Mouse (Mus musculus): ENCODE data around the gene Ankrd52. TPM values are rescaled to one million over a fixed set of nuclear protein-coding genes. Genes with fewer than 3 reads are reported as not detected.

The Ankrd52 gene
- total and polyA plus RNA-seq, 3 experiments = 4.3 to 51.0 (median 15.3) TPM

DNA sequence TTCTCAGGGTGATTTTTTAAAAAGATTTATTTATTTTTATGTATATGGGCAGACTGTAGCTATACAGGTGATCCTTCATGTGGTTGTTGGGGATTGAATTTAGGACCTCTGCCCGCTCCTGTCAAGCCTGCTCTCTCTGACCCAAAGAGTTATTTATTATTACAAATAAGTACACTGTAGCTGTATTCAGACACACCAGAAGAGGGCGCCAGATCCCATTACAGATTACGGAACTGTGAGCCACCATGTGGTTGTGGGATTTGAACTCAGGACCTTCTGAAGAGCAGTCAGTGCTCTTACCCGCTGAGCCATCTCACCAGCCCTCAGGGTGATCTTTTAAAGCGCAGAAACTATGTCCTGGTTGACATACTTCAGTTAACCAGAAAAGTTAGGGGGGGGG is 4.8 kb upstream of the Ankrd52 start:
- Histone ChIP-seq H3K27ac (ENCODE audit: insufficient read depth, low read depth) (no peak overlapping the region), H3K27me3 (replicated peaks) (no peaks in the 10 kb centered on the region)
- in situ Hi-C loops (cut with MboI; ENCODE audit: low pct_ligation_motif_present, low pct_unique_long_range_greater_than_20kb, low sequenced_read_pairs) = no loop called here

GRCm38 (mm10) chr10:128372989-128373748 is 3.7 kb upstream of the Ankrd52 start:
- dilution Hi-C loops (cut with MboI; ENCODE audit: extremely low pct_ligation_motif_present, extremely low pct_unique_long_range_greater_than_20kb, low sequenced_read_pairs) = no loop called here
- H3K9ac ChIP-seq (ENCODE audit: insufficient read depth, low read depth) = no peak overlapping the region
- DNase-seq (ENCODE audit: extremely low read depth) = no peak

More for the DNA sequence above, 4.8 kb upstream of the Ankrd52 start:
- Histone ChIP-seq H3K79me2 (replicated peaks; ENCODE audit: control insufficient read depth, extremely low read depth, insufficient read depth, poor library complexity, severe bottlenecking) (peaks cover 1% of the 10 kb centered on the region; the same call in 1 of the 2 replicates), H3K9me3 (replicated peaks; ENCODE audit: low read length) (no peaks in the 10 kb centered on the region), H3K4me2 (ENCODE audit: insufficient read depth, low read depth, poor library complexity, severe bottlenecking) (no peak overlapping the region), H3K4me3 (replicated peaks in 1 of 3; ENCODE audit: low read depth in 2 of 3, low read length in 2 of 3, poor library complexity in 1 of 3) (no peak overlapping the region), H3K4me1 (ENCODE audit: control insufficient read depth in 1 of 2, insufficient read depth in 2 of 2) (peaks cover 3 to 28% of the 10 kb centered on the region in 2 experiments; a peak in 3 of 4 replicates), H3K36me3 (replicated peaks in 1 of 2; ENCODE audit: control insufficient read depth in 1 of 2, insufficient read depth in 1 of 2, low read length in 1 of 2) (no peaks in the 10 kb centered on the region), H3K9ac (ENCODE audit: insufficient read depth, low read depth) (no peak overlapping the region)
- dilution Hi-C loops (cut with MboI; ENCODE audit: extremely low pct_ligation_motif_present, extremely low pct_unique_long_range_greater_than_20kb, low sequenced_read_pairs) = no loop called here
- DNase-seq (ENCODE audit: extremely low read depth) = no peak
- 0 out of 2 replicates have a peak, but pooled peaks have one; percentile 32 for TF ChIP-seq TBP (conservative IDR thresholded peaks at IDR 0.05; ENCODE audit: low read depth, low read length)
- TF ChIP-seq EP300 (IDR thresholded peaks at IDR 0.05; ENCODE audit: low read length) = no peak
- peak; percentile 24 to 51; a peak in 3 of 4 replicates for TF ChIP-seq CTCF (conservative IDR thresholded peaks at IDR 0.05 in 1 of 2, IDR thresholded peaks at IDR 0.05 in 1 of 2; ENCODE audit: low read depth in 2 of 2, low read length in 2 of 2)

DNA sequence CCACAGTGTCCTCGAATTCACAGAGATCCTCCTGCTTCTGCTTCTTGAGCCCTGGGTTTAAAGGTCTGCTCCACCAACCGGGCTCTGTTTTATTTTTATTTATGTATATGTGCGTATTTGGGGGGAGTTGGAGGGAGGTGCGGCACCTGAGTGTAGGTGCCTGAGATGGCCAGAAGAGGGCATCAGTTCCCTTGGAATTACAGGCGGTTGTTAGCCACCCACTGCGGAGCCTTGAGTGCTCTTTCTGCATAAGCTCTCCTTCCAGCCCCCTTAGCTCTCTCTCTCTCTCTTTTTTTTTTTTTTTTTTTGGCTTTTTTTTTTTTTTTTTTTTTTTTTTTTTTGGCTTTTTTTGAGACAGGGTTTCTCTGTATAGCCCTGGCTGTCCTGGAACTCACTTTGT is 2.5 kb upstream of the Ankrd52 start:
- TF ChIP-seq CTCF (conservative IDR thresholded peaks at IDR 0.05 in 1 of 2, IDR thresholded peaks at IDR 0.05 in 1 of 2; ENCODE audit: low read depth in 2 of 2, low read length in 2 of 2) = peak in 1 of 2 experiments; percentile 35; a peak in 2 of 4 replicates
- no peak for TF ChIP-seq NRF1 (IDR thresholded peaks at IDR 0.05; ENCODE audit: low read depth, low read length)
- no peak overlapping the region for H3K4me2 ChIP-seq (ENCODE audit: insufficient read depth, low read depth, poor library complexity, severe bottlenecking)
- H3K9me3 ChIP-seq (replicated peaks; ENCODE audit: low read length) = no peaks in the 10 kb centered on the region
- H3K27ac ChIP-seq (ENCODE audit: insufficient read depth, low read depth) = no peak overlapping the region
- peaks cover 4 to 14% of the 10 kb centered on the region in 2 experiments for H3K36me3 ChIP-seq (replicated peaks in 1 of 2; ENCODE audit: control insufficient read depth in 1 of 2, insufficient read depth in 1 of 2, low read length in 1 of 2)
- H3K4me1 ChIP-seq (ENCODE audit: control insufficient read depth in 1 of 2, insufficient read depth in 2 of 2) = peaks cover 14 to 33% of the 10 kb centered on the region in 2 experiments
- H3K27me3 ChIP-seq (replicated peaks) = no peaks in the 10 kb centered on the region
- peak; percentile 35 for DNase-seq (ENCODE audit: extremely low read depth)
- H3K4me3 ChIP-seq (replicated peaks in 1 of 3; ENCODE audit: low read depth in 2 of 3, low read length in 2 of 3, poor library complexity in 1 of 3) = no peak overlapping the region
- peaks cover 22% of the 10 kb centered on the region for H3K79me2 ChIP-seq (replicated peaks; ENCODE audit: control insufficient read depth, extremely low read depth, insufficient read depth, poor library complexity, severe bottlenecking)
- in situ Hi-C loops (cut with MboI; ENCODE audit: low pct_ligation_motif_present, low pct_unique_long_range_greater_than_20kb, low sequenced_read_pairs) (no loop called here), dilution Hi-C loops (cut with MboI; ENCODE audit: extremely low pct_ligation_motif_present, extremely low pct_unique_long_range_greater_than_20kb, low sequenced_read_pairs) (no loop called here)
- no peak overlapping the region for H3K9ac ChIP-seq (ENCODE audit: insufficient read depth, low read depth)

More at GRCm38 (mm10) chr10:128372989-128373748, 3.7 kb upstream of the Ankrd52 start:
- no peaks in the 10 kb centered on the region for H3K27me3 ChIP-seq (replicated peaks)
- H3K79me2 ChIP-seq (replicated peaks; ENCODE audit: control insufficient read depth, extremely low read depth, insufficient read depth, poor library complexity, severe bottlenecking) = peaks cover 11% of the 10 kb centered on the region
- in situ Hi-C loops (cut with MboI; ENCODE audit: low pct_ligation_motif_present, low pct_unique_long_range_greater_than_20kb, low sequenced_read_pairs) = no loop called here
- peaks cover 0 to 2% of the 10 kb centered on the region in 2 experiments for H3K36me3 ChIP-seq (replicated peaks in 1 of 2; ENCODE audit: control insufficient read depth in 1 of 2, insufficient read depth in 1 of 2, low read length in 1 of 2)
- no peak overlapping the region for H3K4me3 ChIP-seq (replicated peaks in 1 of 3; ENCODE audit: low read depth in 2 of 3, low read length in 2 of 3, poor library complexity in 1 of 3)
- no peak overlapping the region for H3K4me2 ChIP-seq (ENCODE audit: insufficient read depth, low read depth, poor library complexity, severe bottlenecking)
- TF ChIP-seq GABPA (IDR thresholded peaks at IDR 0.05; ENCODE audit: insufficient replicate concordance, low read depth, low read length) (no peak), JUN (IDR thresholded peaks at IDR 0.05; ENCODE audit: insufficient read depth, low read depth, low read length) (no peak), JUND (conservative IDR thresholded peaks at IDR 0.05; ENCODE audit: low read depth, low read length) (no peak), NRF1 (IDR thresholded peaks at IDR 0.05; ENCODE audit: low read depth, low read length) (no peak), E2F4 (IDR thresholded peaks at IDR 0.05; ENCODE audit: insufficient replicate concordance, low read depth, low read length) (no peak), KAT2A (IDR thresholded peaks at IDR 0.05; ENCODE audit: insufficient replicate concordance, low read length) (no peak), SIN3A (IDR thresholded peaks at IDR 0.05; ENCODE audit: low read length) (no peak), TBP (conservative IDR thresholded peaks at IDR 0.05; ENCODE audit: low read depth, low read length) (no peak), MAZ (IDR thresholded peaks at IDR 0.05; ENCODE audit: low read depth, low read length) (no peak), USF2 (conservative IDR thresholded peaks at IDR 0.05; ENCODE audit: low read depth, low read length) (no peak), EP300 (IDR thresholded peaks at IDR 0.05; ENCODE audit: low read length) (no peak), RAD21 (IDR thresholded peaks at IDR 0.05; ENCODE audit: low read depth, low read length) (no peak)
- H3K9me3 ChIP-seq (replicated peaks; ENCODE audit: low read length) = no peaks in the 10 kb centered on the region
- peaks cover 3 to 24% of the 10 kb centered on the region in 2 experiments for H3K4me1 ChIP-seq (ENCODE audit: control insufficient read depth in 1 of 2, insufficient read depth in 2 of 2)
- no peak overlapping the region for H3K27ac ChIP-seq (ENCODE audit: insufficient read depth, low read depth)
